Mouse (Mus musculus) megakaryocyte, embryonic 14.5 days (primary cell): ENCODE measurements at regions not wholly inside any gene's neighbourhood (a gene's known extent, or its start where the extent isn't known, plus 50 kb on each side); places are given as distances from the start of the nearest gene placed in this dataset.

Experiments used
- FLI1 ChIP-seq: IDR thresholded peaks from 2 replicates; pipeline ENCODE4 v1.6.1; 2012; ENCODE audit warnings: low read length, inconsistent platforms, mixed read lengths
- GATA1 ChIP-seq: IDR thresholded peaks from 3 replicates; pipeline ENCODE4 v1.6.1; 2012; ENCODE audit warnings: mixed read lengths, low read length, inconsistent platforms, borderline replicate concordance

- TF ChIP-seq FLI1, result no peak
- TF ChIP-seq GATA1, result no peak
Measured at GRCm38 (mm10) chr16:30721223-30721622, 121.7 kb downstream of the Fam43a start.
